Mouse (Mus musculus): ENCODE results near the gene Telo2. TPM values are rescaled to one million over a fixed set of nuclear protein-coding genes. Genes with fewer than 3 reads are reported as not detected.
A peak's percentile ranks its signal among the peaks of the same experiment; 100 is the strongest.

Telo2 gene
- total and polyA plus RNA-seq, 3 experiments, result 15.7 to 24.5 (median 16.4) TPM

DNA sequence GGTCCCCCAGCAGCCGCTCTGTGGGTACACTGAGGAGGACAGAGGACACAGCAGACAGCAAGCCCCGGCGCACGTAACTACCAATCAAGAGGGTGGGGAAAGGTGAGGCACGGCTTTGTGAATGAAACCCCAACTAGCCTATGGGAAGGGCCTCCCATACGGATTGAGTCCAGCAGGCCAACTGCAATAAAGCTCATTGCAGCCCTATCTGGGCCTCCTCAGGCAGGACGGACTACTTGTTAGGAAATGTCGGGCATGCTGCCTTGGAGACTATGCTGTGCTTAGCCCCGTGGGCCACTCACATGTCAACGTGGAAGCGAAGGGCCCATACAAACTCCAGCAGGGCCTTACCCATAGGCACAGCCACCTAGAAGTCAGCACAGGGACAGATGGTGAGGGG lies 14.4 kb downstream of the Telo2 start:
- no peak for DNase-seq

DNA sequence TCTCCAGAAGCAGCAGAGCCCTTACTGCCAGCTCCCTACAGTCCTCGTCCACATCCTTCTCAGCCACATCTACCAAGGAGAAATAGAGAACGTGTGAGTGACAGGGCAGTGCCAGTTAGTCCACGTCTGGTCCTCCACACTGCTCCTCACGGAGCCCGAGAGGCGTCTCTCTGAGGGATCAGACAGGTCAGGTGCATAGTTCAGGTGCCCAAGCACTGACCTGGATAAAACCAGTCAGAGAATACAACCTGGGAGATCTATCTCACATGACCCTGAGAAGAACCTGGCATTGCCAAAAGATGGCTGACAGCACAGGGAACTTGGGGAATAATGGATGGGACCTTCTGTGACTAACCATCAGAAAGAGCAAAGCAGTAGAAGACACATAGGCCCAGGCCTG lies 15.7 kb downstream of the Telo2 start:
- DNase-seq, result no peak

DNA sequence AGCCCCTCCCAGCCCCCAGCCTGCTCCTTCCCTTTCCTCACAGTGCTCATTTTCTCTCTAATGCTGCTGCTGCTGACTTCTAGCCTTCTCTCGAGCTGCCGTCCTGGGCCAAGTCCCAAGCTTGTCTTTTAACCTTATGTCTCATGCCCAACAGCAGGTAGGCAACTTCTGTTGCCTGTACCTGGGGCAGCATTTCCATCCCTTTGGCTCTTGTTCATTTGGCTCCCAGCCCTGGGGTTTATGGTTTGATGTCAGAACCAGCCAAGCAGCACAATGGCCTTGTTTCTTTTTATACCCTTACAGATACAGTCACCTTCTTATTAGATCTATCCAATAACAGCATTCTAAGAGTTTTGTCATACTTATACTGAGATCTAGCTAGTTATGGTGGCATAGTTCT lies 19.5 kb downstream of the Telo2 start:
- no peak for DNase-seq

DNA sequence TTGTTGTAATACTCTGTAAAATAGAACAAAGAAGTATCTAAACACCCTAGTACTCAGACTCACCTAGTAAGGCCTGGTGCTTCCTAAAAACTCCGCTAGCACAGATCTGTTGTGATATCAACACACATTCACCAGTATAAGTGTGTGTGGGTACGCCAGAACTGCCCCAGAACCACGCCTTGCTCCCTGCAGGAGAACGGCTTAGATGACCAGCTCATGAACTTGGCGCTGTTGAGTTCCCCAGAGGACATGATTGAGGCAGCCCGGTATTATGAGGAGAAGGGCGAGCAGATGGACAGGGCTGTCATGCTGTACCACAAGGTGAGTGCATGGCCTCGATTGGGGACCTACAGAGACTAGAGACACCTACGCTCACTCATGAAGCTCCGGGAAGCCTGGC lies 25.3 kb downstream of the Telo2 start:
- DNase-seq, result no peak

DNA sequence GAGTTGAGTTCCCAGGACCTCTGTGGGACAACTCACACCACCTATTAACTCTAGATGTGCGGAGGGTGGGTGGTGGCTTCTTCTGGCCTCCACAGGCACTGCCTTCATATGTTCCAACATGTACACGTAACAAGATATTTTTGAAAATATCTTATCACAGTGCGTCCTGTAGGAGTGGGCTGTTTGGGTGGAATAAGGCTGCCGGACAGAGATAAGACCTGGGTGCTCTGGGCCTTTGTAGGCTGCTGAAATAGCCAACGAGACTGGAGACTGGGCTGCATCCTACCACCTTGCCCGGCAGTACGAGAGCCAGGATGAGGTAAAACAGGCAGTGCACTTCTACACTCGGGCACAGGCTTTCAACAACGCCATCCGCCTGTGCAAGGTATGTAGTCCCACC lies 26.6 kb downstream of the Telo2 start:
- no peak for DNase-seq

DNA sequence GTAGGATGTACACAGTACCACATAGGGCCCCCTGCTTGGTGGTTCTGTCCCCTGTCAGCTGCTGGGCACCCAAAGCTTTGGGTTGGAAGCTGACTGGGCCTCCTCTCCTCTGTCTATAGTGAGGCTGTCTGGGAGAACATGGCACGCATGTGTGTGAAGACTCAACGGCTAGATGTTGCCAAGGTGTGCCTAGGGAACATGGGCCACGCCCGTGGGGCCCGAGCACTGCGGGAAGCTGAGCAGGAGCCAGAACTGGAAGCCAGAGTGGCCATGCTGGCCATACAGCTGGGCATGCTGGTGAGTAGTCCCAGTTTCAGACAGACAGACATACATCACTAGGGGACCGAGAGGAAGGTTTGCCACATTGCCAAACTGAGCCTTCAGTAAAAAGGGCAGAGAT lies 29.0 kb downstream of the Telo2 start:
- no peak for DNase-seq

DNA sequence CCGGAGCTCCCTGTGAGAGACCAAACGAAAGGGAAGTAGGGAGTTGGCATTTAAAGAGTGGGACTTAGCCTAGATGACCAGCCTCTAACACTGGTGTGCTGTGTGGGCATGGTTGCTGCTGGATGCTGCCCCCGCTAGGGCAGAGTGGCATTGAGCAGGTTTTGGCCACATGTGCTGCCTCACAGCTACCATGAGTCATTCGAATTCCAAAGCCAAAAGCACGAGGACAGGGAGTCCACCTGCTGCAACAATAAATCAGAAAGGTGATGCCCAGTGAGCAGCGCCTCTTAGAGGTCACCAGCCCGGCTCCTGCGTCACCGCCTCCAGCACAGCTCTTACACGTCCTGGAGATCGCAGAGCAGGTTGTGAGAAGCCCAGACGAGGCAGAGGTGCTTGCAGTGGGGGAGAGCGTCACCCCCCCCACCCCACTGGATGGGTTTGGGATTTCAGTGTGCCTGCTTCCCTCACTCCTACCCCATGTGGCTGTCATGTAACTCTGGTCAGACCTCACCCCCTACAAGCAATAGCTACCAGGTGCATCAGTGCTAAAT lies 30.9 kb downstream of the Telo2 start:
- peak; percentile 56 for DNase-seq

DNA sequence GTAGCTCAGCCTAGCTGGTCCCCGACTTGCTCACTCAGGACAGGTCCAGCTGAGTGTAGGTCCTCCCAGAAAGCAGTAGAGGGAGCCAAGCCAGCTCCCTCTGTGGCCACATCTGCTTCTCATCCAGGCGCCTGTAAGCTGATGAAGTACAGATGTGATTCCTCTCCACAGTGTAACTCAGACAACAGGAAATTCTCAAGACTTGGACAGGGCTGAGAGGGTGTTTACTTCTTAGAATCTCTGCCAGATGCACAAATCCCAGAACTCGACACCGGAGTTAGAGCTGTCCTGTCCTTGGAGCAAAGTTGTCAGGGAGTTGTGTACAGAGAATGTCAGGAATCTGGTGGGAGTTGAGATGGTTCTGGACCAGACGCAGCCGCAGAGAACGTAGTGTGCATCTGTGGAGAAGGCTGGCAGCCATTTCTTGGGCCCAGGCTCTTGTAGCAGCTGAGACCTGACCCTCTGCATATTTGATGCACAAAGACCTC lies 32.3 kb downstream of the Telo2 start, which contains the start of gene Tmem204:
Gene Tmem204, minus strand, starts transcription at position 148 of the 488 bp plus-strand sequence.
- peak; percentile 59 for DNase-seq

DNA sequence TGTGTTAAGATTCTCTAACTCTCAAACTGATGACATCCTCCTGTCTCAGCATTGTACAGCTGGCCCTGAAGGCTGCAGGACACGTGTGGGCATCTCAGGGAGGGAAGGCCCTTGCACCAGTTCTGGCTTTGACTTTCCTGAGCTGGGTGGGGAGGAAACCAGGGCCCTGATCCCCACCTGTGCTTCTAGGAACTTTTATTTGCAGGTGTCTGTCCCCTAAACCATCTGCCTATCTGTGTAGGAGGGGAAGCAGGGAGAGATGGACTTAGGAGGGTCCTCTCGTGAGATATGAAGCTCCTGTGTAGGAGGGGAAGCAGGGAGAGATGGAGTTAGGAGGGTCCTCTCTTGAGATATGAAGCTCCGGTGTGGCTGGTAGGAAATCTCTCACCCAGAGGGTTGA lies 32.9 kb downstream of the Telo2 start:
- no peak for DNase-seq

DNA sequence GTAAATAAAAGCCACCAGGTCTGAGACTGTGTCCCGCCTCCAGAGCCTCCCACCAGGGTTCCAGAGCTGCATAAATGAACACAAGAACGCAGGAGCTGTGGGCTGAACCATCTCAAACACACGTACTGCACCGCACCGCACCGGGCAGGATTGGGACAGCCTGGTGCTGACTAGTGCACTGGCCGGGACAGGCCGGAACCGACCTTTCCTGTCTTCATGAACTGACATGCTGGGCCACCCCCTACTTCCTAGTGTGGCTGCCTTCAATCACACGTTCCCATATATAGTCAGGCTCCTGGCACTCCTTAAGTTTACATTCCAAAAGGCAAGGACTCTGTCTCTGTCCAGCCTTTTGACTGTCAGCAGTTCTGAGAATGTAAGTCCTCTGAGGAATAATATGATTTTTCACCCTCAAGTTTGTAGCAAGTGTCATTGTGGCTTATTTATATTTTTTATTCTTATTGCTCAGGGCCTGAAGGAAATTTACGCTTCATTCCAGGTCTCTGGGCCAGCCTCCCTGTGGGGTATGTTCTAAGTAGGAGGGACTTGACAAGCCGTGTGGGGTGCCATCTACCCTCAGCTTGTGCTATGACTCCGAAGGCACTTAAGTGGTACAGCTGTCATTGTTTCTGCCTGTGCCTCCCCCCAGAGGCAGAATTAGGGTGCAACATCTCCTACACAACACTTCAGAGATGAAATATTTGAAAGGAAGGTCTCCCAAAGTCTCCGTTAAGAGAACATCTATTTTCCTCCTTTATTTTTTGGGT lies 33.5 kb downstream of the Telo2 start:
- DNase-seq, result peak; percentile 45

DNA sequence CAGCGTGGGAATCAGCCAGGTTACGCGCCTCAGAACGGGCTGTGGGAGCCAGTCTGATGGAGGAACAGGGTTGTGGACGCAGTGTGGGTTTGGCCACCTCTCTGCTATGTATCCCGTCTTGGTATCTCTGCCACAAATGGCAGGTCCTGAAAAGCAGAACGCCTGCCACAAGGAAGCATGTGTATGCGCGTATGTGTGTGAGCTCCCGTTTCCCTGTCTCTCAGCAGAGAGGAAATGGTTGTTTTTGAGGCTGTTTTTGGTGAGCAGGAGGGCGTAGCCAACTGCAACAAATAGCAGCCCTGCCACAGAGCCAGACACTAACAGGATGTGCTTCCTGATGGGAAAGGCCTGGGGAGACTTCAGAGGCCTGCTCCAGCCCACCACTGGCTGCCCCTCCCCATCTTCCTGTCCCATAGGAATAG lies 34.8 kb downstream of the Telo2 start:
- peak; percentile 71 for DNase-seq

DNA sequence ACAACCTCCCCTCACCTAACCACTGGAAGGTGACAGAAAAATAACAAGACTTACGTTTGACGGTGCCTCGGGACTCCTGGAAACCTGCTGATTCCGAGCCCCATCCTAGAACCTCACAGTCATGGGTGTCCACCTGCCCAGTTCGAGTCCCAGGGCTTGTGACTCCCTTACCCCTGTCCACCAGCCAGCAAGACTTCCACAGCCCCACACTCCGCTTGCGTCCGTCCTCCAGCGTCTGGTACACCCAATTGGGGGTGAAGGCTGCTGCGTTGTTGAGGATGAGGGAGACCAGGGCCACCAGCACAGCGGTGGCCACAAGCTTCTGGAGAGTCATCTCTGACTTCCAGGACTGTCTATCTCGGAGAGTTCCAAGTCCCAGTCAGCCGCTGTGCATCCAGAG lies 35.6 kb downstream of the Telo2 start:
- DNase-seq, result no peak

DNA sequence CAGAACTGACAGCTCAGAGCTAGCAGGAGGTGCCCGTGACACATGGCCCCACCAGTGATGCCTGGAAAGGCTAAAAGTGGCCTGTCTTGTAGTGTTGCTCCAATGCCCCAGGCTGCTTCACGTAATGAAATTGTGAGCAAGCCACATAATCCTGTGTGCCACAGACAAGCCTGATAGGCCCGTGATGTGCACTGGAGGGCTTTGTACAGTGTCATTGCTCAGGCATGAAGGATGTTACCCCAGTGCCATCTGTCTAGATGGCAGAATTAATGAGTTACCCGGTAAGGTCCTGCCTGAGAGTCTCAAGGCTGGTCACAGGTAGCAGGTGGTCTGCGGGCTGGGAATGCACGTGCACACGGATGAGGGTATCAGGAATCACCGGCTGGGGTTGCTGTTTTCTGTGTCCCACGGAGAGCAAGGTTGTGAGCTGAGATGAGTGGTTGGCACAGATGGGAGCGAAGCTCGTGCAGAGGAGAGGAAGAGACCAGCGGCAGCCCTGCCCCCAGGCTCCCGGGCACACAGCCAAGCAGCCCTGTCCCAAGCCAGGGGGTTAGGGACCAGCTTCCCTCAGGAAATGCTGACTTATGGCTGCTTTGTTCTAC lies 37.9 kb downstream of the Telo2 start:
- peak; percentile 80 for DNase-seq

DNA sequence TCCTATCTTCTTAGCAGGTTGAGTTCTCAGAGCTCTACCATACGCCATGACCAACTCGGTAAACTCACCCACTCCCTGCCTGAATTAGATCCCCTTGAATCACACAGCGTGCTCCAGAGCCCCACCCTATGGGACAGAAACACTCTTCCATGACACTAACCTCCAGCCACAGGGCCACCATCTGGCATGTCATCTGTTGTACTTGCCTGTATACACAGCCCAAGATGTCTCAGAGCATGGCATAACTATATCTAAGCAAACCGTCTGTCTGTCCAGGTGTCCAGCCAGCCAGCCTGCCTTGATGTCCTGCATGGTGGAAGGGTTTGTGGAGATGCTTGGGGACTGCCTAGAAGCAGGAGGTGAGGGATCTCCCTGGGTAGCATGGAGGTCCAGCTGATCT lies 38.9 kb downstream of the Telo2 start:
- DNase-seq, result no peak

DNA sequence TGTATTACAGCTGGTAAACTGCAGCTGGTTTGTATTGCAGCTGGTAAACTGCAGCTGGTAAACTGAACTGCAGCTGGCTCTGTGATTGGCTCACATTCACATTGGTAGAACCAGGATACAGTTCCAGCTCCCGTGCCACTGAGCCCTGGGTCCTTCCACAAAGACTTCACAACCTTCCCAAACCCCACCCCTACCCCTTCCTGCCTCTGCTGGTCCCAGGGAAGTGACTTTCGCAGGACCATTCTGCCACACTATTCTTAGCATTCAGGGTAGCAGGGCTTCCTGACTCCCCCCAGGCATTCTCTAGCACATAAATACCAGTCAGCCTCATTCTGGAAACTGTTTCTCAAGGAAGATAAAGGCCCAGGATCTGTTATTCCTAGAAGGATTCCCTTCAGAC lies 47.1 kb downstream of the Telo2 start:
- DNase-seq, result no peak

DNA sequence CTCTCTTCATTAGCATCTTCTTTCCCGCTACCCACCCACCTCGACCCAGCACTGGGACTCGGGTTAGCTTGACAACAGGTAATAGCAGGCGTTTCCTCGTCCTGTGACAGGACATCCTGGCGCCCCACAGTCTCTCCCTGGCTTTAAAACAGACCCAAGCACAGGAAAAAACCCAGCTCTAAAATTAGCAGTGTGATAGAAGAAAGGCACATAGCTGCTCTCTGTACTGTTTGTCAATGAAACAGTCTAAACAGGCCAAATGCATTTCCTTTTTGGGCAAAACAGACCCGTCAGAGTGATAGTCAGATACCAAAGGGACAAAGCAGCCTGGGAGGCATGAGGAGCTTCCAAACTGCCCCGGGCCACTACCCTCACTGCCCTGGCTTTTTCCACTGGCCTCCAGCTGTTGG lies 48.3 kb downstream of the Telo2 start:
- peak; percentile 66 for DNase-seq

DNA sequence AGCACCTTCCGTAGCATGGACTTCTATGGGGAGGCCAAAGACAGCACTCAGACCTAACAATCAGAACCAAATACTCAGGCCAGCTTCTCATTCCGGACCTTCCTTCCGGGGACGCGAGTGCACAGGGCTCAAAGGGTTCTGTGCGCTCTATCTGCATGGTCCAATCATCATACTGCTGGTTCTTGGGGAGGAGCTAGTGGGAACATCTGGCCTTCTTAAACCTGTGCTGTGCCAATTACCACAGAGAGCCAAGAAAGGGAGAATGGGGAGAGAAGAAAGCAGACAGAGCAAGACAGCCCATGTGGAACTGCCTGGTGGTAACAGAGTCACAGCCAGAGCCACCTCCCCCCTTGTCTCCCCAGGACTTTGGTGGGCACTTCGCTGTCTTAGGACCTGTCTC lies 49.2 kb downstream of the Telo2 start:
- DNase-seq, result no peak

DNA sequence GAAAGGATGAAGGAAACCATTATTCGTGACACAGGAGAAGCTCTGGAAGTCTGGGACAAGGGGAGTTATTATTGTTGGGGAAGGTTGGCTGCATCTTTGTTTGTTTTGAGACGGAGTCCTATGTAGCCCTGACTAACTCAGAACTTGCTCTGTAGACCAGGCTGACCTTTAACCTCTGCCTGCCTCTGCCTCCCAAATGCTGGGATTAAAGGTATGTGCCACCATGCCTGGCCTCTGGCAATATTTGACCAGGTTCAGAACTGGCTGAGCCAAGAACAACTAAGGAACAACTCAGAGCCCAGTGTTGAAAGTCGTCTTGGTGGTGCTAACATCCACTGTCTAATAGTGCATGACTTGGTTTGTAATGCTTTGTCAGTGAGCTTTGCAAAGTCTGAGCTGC lies 50.6 kb downstream of the Telo2 start:
- DNase-seq, result no peak

DNA sequence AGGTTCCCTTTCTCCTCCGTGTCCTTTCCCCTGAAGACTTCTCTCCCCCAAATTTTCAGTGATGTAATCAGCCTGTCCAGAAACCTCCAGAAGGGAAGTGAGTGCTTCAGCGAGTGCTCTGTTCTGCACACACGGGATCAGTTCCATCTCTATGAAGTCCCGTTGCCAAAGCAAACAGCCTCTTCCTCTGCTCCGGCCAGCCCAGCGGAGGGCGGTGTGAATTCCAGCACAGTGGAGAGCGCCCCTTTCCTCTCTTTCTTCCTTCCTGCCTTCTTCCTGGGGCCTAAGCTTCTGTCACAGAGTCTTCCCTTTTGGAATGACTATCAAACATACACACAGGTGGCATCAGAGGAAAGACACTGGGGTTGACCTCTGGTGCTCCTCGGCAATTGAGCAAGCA lies 51.4 kb downstream of the Telo2 start:
- peak; percentile 73 for DNase-seq

DNA sequence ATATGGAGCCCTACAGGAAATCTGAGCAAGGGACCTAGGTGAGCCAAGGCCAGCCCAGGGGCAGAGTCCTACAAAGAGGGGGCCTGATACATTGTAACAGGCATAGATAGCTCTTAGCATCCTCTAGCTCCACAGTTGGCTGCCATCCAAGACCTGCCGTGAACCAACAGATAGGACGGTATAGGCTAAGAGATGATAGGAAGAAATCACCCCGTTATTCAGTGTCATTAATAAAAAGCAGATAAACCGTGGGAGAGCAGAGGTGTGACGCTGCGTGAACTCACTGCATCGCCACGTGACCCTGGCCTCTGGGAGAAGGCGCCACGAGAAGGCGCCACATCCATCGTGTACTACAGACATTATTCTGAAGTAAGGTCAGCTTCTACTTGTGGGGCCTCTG lies 51.9 kb downstream of the Telo2 start:
- DNase-seq, result no peak

DNA sequence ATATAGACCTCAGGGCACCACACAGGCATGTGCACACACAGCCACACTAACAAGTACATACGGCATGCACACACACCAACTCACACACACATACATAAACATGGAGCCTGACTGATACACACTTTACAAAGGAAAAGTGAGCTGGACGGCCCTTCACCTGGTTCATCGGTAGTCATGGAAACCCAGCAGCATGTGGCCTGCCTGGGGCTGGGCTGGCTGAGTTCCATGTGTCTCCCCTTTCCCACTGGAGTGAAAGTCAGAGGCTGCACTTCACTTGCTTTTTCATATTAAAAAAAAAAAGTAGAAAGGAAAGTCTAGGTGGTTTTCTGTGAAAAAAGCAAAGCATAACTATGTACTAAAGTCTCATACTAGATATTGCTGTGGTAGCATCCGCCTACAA lies 52.5 kb downstream of the Telo2 start:
- no peak for DNase-seq

DNA sequence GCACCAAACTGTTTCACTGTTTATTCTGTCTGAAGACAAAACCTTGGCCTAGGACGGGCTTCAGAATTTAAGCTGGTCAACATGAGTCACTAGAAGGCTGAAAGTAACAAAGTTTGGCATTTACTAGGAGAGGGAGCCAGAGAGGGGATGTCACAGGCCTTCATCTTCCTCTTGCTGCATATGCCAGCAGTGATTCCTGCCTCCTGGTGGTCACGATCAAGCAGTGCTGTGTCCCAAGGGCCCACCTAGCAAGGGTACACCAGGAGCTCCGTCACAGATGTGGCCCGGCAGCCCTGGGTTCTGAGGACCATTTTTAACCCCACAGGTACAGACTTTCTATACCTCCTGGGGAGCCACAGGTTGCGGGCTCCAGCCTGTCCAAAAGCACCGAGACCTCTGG lies 58.7 kb downstream of the Telo2 start:
- DNase-seq, result no peak

DNA sequence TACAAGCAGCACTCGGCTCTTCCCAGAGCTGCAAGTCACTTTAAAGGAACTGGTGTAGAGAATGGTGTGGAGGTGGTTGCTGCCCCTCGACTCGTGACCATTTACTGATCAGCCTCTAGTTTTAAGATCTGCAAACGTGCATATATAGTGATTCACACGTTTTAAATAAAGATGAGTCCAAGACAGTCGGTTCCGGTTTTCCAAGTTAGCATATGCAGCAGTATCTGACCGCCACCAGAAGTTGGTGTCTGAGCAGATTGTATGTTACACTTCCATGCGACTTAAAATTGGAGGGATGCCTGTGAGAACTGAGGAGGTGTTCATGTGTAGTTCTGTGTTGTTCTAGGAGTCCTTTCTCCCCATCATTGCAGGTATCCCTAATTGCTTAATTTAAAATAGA lies 62.5 kb downstream of the Telo2 start:
- no peak for DNase-seq
